Mouse (Mus musculus): ENCODE measurements around the gene Morc1. TPM values are rescaled to one million over a fixed set of nuclear protein-coding genes. Genes with fewer than 3 reads are reported as not detected.

Gene Morc1
- polyA plus RNA-seq, 1 experiment from 2014 or later, result not detected

- Histone ChIP-seq H3K9ac (replicated peaks) (no peak overlapping the region), H3K4me2 (ENCODE audit: low read depth, low read length) (no peak overlapping the region), H3K27me3 (ENCODE audit: insufficient read depth, low read length) (no peaks in the 10 kb centered on the region), H3K4me3 (ENCODE audit: low read depth, low read length) (no peak overlapping the region), H3K4me1 (ENCODE audit: insufficient read depth) (no peaks in the 10 kb centered on the region), H3K36me3 (replicated peaks; ENCODE audit: insufficient read depth, low read length) (no peaks in the 10 kb centered on the region), H3K27ac (ENCODE audit: low read depth) (no peak overlapping the region), H3K9me3 (ENCODE audit: low read length) (no peaks in the 10 kb centered on the region)
- no peak for ATAC-seq
- no peak for DNase-seq
- TF ChIP-seq EP300 (IDR thresholded peaks at IDR 0.05; ENCODE audit: low read depth) (no peak), CTCF (IDR thresholded peaks at IDR 0.05; ENCODE audit: low read depth) (no peak)
- 68% methylated on average over 8 of the region's 8 CpGs for WGBS (ENCODE audit: insufficient replicate concordance)
These were observed 15.3 kb downstream of the Morc1 start for GRCm38 (mm10) chr16:48446161-48446925.

- Histone ChIP-seq H3K9ac (replicated peaks) (no peak overlapping the region), H3K4me2 (ENCODE audit: low read depth, low read length) (no peak overlapping the region), H3K27me3 (ENCODE audit: insufficient read depth, low read length) (no peaks in the 10 kb centered on the region), H3K4me1 (ENCODE audit: insufficient read depth) (no peaks in the 10 kb centered on the region), H3K27ac (ENCODE audit: low read depth) (no peak overlapping the region), H3K4me3 (ENCODE audit: low read depth, low read length) (no peak overlapping the region), H3K9me3 (ENCODE audit: low read length) (no peaks in the 10 kb centered on the region), H3K36me3 (replicated peaks; ENCODE audit: insufficient read depth, low read length) (no peaks in the 10 kb centered on the region)
- DNase-seq (no peak), ATAC-seq (no peak)
- TF ChIP-seq EP300 (IDR thresholded peaks at IDR 0.05; ENCODE audit: low read depth), result no peak
- TF ChIP-seq CTCF (IDR thresholded peaks at IDR 0.05; ENCODE audit: low read depth), result no peak
- WGBS (ENCODE audit: insufficient replicate concordance), result 77% methylated on average over 3 of the region's 3 CpGs
These were observed 22.2 kb downstream of the Morc1 start for GRCm38 (mm10) chr16:48453264-48453663.

DNA sequence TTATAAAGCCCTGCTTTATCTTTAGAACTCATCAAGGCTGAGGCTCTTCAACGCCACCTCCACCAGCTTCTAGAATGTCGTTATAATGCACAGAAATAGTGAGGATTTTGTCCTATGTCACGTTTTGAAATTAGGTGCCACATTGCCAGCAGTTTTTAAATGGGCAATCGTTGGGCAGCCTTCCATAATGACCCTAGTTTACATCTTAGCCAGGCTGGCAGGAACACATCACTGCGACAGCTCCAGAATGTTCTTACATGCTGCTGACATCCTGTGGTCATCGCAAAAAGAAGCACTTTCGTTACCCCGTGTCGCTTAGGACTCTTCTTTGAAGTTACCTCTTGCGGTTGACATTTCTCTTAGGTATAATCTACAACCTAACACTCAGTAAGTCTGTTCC is 42.4 kb downstream of the Morc1 start:
- ATAC-seq (no peak), DNase-seq (no peak)
- 77% methylated on average over 10 of the region's 10 CpGs for WGBS (ENCODE audit: insufficient replicate concordance)
- H3K27me3 ChIP-seq (ENCODE audit: insufficient read depth, low read length), result no peaks in the 10 kb centered on the region
- no peaks in the 10 kb centered on the region for H3K9me3 ChIP-seq (ENCODE audit: low read length)
- no peak overlapping the region for H3K9ac ChIP-seq (replicated peaks)
- no peaks in the 10 kb centered on the region for H3K4me1 ChIP-seq (ENCODE audit: insufficient read depth)
- H3K4me3 ChIP-seq (ENCODE audit: low read depth, low read length), result no peak overlapping the region
- no peaks in the 10 kb centered on the region for H3K36me3 ChIP-seq (replicated peaks; ENCODE audit: insufficient read depth, low read length)
- no peak overlapping the region for H3K27ac ChIP-seq (ENCODE audit: low read depth)
- TF ChIP-seq EP300 (IDR thresholded peaks at IDR 0.05; ENCODE audit: low read depth), result no peak
- TF ChIP-seq CTCF (IDR thresholded peaks at IDR 0.05; ENCODE audit: low read depth), result no peak
- H3K4me2 ChIP-seq (ENCODE audit: low read depth, low read length), result no peak overlapping the region

DNA sequence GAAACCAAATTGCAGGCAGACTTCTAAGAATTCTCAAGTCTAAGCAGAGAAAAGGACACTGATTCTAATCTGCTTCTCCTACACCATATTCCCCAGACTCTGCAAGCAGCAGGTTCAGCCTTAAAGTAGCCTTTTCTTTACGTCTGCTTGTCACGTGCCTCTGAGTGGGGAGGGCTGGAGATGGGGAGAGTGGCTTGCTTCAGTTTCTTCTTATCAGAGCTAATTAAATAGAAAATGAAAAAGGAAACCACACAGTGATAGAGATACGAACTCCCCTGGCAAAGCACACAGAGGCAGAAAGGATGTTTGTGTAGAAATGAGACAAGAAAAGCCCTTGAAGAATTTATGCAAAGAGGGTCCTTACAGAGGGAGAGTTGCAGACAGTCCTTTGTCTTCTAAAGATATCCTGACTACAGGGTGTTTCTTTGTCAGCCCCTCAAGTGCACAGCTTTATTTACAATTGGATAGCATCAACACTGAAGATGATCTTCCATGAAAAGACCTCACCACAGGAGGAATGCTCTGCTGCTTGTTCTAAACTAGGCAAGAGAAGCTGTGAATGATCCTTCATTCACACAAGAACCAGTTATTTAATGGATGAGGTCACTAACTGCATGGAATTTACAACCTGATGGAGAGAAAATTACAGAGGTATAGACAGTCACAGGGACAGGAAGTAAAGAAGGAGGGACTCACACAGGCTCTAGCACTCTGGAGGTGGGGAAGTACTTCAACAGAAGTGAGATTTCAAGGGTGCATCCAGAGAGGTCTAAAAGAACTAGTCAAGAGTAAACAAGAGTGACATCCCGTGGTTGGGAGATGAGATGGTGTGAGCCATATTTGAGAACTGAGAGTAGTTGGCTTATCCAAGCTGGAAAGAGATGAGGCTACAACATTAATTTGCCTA is 44.1 kb downstream of the Morc1 start:
- Histone ChIP-seq H3K27me3 (ENCODE audit: insufficient read depth, low read length) (no peaks in the 10 kb centered on the region), H3K27ac (ENCODE audit: low read depth) (no peak overlapping the region), H3K4me2 (ENCODE audit: low read depth, low read length) (no peak overlapping the region), H3K9ac (replicated peaks) (no peak overlapping the region), H3K36me3 (replicated peaks; ENCODE audit: insufficient read depth, low read length) (no peaks in the 10 kb centered on the region), H3K4me1 (ENCODE audit: insufficient read depth) (no peaks in the 10 kb centered on the region), H3K4me3 (ENCODE audit: low read depth, low read length) (no peak overlapping the region), H3K9me3 (ENCODE audit: low read length) (no peaks in the 10 kb centered on the region)
- DNase-seq, result no peak
- TF ChIP-seq CTCF (IDR thresholded peaks at IDR 0.05; ENCODE audit: low read depth) (no peak), EP300 (IDR thresholded peaks at IDR 0.05; ENCODE audit: low read depth) (no peak)
- WGBS (ENCODE audit: insufficient replicate concordance), result 20% methylated on average over 4 of the region's 4 CpGs
- no peak for ATAC-seq

- Histone ChIP-seq H3K36me3 (replicated peaks; ENCODE audit: insufficient read depth, low read length) (no peaks in the 10 kb centered on the region), H3K27ac (ENCODE audit: low read depth) (no peak overlapping the region), H3K4me3 (ENCODE audit: low read depth, low read length) (no peak overlapping the region), H3K27me3 (ENCODE audit: insufficient read depth, low read length) (no peaks in the 10 kb centered on the region), H3K9me3 (ENCODE audit: low read length) (no peaks in the 10 kb centered on the region), H3K9ac (replicated peaks) (no peak overlapping the region), H3K4me1 (ENCODE audit: insufficient read depth) (no peaks in the 10 kb centered on the region), H3K4me2 (ENCODE audit: low read depth, low read length) (no peak overlapping the region)
- 65% methylated on average over 8 of the region's 8 CpGs for WGBS (ENCODE audit: insufficient replicate concordance)
- TF ChIP-seq CTCF (IDR thresholded peaks at IDR 0.05; ENCODE audit: low read depth) (no peak), EP300 (IDR thresholded peaks at IDR 0.05; ENCODE audit: low read depth) (no peak)
- no peak for DNase-seq
- ATAC-seq, result 0 out of 2 replicates have a peak, but pooled peaks have one; percentile 13
These were observed 48.3 kb downstream of the Morc1 start for GRCm38 (mm10) chr16:48479266-48479848.
